Mouse (Mus musculus) adrenal gland, postnatal 25 days (tissue): ENCODE measurements around the gene Zfp651. TPM values are rescaled to one million over a fixed set of nuclear protein-coding genes. Genes with fewer than 3 reads are reported as not detected.
A peak's percentile ranks its signal among the peaks of the same experiment; 100 is the strongest.

Source experiments
- DNase-seq: peaks from one replicate; pipeline ENCODE4 v3.0.0; 2021; ENCODE audit warnings: mixed read lengths
- total RNA-seq: library from RNA; stranded (reverse); gene quantifications from 2 replicates; pipeline ENCODE4 v1.2.3, GENCODE M21; 2021

The Zfp651 gene
- total RNA-seq, 1 experiment from 2014 or later: 55.7 TPM

DNA sequence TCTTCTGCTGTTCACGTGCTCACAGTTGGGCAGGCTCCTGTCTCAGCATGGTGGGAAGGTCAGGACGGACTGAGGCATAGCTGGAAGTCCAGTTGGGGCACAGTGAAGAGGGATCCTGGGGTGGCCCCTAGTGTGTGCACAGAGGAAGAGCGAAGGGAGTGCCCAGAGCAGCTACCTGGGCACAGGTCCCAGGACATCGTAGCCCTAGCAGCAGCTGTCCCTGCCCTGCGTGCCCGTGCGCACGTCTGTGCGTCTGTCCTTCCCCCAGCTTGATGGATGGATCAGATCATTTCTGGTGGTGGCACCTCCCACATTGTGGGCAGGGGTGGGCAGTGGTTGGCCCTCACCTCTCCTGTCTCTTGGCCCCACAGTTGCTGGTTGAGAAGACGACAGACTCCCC, 3.1 kb downstream of the Zfp651 start:
- DNase-seq: no peak

DNA sequence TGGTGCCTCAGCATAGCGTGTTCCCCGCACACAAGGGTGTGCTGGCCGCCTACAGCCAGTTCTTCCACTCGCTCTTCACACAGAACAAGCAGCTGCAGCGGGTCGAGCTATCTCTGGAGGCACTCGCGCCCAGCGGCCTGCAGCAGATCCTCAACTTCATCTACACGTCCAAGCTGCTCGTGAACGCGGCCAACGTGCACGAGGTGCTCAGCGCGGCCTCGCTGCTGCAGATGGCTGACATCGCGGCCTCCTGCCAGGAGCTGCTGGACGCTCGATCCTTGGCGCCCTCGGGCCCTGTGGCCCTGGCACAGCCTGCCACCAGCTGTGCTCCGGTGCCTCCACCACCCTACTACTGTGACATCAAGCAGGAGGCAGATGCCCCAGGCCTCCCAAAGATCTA, 3.6 kb downstream of the Zfp651 start:
- no peak for DNase-seq

DNA sequence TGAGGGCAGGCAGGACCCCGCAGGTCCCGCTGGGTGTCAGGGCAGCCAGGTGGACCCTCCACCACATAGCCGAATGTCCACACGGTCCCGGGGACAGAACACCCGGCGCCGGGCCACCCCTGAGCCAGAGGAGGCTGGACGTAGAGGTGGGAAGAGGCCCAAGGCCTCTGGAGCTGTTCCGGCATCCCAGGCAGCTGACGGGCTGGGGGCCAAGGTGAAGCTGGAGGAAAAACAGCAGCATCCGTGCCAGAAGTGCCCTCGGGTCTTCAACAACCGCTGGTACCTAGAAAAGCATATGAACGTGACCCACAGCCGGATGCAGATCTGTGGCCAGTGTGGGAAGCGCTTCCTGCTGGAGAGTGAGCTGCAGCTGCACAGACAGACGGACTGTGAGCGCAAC, 4.6 kb downstream of the Zfp651 start:
- DNase-seq: peak; percentile 59

DNA sequence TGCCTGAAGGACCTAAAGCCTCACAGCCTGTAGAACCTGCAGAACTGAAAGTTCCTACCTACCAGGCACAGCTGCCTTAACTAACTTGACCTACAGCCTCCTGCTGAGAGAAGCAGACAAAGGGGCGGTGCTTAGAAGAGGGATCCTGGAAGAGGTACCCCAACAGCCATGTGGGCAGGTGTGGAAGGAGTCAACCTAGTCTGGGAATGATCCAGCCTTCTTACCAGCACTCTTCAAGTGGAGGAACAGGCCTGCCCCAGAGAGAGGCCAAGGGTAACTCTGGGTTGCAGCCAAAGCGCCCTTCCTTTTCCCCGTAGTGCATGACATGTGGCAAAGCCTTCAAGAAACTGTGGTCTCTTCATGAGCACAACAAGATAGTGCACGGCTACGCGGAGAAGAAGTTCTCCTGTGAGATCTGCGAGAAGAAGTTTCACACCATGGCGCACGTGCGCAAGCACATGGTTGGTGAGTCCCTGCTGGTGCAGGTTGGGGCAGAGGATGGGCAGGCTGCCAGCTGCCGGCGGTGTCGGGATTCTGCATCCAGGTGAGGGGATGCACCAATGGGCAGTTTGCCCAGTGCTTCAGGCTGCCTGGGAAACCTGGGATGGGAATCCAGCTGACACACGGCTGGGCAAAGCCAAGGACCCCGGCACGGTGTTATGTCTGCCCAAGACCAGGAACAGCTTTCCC, 6.2 kb downstream of the Zfp651 start:
- no peak for DNase-seq

DNA sequence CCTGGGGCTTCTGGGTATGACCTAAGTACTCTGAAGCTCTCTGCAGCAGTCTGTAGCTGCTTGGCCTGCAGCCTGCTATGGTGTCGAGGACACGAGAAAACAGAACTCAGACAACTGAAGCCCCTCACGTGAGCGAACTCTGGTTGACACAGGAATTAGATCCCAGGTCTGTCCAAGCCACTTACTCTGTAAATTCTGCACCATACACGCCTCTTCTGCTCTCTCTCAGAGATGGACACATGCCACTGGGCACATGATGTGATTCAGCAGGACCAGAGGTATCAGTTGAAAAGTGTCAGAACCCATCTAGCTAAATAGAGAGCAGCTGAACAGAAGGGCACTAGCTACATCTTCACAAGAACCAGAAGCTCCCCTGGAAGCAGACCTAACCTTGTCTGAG, 13.3 kb downstream of the Zfp651 start:
- no peak for DNase-seq

DNA sequence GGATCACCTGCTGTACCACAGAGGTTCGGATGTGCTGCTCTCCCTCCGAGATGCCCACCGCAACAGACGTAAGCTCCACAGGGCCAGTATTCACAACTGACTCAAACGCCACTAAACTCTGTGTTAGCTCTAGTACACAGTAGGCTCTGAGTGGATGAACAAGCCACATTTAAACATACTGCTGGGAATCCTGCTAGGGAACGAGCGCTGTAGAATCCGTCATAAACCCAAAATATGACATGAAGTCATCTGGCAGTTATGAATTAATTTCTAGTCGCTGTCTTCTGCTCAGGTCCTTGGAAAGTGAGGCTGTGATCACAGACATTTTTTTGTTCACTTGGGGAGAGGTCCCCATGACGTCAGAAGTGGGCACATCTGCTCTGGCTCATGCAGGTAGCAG, 16.8 kb downstream of the Zfp651 start:
- DNase-seq: no peak

DNA sequence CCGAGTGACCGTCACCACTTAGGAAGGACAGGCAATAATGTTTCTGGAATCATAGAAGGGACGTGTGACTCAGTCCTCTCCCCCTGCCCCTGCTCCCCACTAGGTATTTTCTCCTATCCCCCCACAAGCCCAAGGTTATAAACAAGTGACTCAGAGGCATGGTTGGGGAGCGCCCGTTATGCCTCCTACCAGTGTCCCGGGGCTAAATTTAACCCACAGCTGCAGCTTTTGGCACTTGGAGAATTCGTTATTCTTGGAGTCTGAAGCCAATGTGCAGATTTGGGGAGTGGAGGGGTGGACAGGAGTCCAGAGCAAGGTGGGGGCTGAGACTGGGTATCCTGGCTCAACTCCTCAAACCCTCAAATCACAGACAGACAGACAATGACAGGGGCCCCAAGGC, 17.4 kb downstream of the Zfp651 start:
- DNase-seq: no peak

DNA sequence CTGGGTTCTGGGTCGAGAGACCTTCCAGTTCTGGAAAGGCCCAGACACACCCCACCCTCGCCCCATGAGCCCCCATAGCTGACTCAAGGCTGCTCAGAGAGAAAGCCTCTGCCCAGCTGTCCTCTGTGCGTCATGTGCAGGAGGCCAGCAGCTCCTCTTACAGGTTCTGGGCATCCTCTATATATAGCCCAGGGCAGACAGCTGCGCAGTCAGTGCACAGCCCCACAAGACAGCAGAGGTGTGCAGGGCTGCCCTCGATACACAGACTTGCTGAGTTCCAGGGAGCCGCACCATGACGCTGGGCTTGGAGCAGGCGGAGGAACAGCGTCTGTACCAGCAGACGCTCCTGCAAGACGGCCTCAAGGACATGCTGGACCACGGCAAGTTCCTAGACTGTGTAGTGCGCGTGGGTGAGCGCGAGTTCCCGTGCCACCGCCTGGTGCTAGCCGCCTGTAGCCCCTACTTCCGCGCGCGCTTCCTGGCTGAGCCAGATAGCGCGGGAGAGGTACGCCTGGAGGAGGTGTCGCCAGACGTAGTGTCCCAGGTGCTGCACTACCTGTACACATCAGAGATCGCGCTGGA, 18.4 kb downstream of the Zfp651 start, which contains the start of gene Klhl40:
TSS of gene Klhl40 (plus strand) at position 124 of the 582 bp plus-strand sequence.
- DNase-seq: no peak

DNA sequence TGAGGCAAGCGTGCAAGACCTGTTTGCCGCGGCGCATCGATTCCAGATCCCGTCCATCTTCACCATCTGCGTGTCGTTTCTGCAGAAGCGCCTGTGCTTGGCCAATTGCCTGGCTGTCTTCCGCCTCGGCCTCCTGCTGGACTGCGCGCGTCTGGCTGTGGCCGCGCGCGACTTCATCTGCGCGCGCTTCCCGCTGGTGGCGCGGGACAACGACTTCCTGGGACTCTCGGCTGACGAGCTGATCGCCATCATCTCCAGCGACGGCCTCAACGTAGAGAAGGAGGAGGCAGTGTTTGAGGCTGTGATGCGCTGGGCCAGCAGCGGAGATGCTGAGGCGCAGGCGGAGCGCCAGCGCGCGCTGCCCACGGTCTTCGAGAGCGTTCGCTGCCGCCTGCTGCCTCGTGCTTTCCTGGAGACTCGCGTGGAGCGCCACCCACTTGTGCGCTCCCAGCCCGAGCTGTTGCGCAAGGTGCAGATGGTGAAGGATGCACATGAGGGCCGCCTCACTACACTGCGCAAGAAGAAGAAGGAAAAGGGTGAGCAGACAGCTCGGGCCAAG, 19.0 kb downstream of the Zfp651 start:
- DNase-seq: peak; percentile 53

DNA sequence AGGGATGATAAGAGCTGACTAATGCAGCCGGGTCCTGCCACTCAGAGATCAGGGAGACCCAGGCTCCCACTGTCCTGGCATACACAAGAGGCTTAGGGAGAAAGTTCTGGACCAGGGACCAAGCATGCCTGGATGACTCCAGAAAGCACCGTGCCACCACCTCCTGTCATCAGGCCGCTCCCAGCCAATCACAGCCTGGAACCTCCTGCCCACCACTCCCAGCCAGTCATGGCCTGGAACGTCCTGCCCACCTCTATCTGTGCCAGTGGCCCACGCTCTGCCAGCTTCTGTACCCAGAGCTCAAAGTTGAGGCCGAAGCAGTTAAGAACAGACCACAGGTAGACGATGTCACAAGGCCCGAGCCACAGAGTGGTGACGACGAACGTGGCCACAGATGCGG, 25.7 kb downstream of the Zfp651 start:
- DNase-seq: no peak

DNA sequence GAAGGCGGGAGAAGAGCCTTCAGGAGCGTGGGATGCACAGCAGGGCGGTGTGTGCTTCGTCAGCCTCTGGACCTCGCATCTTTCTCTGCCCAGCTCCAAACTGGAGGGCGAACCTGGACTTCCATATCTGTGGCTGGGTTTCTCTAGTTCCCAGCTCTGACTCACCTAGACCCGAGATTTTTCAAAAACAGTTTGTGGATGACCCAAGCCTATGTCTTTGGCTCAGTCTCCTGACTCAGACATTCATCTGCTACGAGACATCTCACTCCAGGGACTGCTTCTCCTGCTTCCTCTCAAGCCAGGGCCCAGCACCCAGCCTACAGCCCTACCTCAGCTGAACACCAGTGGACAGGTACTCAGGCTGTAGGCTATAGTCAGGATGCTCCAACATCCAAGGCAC, 26.1 kb downstream of the Zfp651 start:
- DNase-seq: no peak

DNA sequence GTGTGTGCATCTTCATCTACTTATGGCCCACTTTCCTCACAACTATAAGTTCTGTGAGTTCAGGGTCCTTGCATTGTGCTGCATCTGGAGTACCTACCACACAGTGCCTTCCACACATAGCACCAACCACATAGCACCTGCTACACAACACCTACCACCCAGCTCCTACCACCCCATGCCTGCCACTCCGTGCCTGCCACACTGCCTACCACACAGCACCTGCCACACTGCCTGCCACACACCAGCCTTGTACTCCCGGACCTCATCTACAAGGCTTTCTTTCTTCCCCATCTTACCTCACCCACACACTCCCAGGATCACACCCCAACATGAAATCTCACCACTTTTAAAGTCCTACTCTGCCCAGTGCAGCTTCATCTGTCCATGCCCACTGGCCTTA, 27.2 kb downstream of the Zfp651 start:
- no peak for DNase-seq

DNA sequence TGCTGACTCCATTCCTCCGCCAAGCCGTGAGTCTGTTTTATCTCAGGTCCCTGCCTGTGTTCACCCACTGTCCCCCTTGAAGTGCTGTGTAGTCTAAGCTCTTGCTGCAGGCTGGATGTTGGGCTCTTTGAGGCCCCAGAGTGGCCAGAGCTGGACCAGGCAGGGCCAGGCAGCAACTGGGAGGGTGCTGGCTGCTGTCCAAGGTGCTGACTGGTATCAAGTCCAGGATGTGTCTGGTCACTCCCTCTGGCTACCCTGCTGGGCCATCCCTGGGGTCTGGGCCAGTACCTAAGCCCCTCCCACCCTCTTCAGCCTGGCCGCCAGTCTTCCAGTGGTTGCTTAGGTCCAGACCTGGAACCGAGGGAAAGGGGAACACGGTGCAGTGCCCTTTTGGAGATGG, 32.1 kb downstream of the Zfp651 start:
- peak; percentile 76 for DNase-seq

DNA sequence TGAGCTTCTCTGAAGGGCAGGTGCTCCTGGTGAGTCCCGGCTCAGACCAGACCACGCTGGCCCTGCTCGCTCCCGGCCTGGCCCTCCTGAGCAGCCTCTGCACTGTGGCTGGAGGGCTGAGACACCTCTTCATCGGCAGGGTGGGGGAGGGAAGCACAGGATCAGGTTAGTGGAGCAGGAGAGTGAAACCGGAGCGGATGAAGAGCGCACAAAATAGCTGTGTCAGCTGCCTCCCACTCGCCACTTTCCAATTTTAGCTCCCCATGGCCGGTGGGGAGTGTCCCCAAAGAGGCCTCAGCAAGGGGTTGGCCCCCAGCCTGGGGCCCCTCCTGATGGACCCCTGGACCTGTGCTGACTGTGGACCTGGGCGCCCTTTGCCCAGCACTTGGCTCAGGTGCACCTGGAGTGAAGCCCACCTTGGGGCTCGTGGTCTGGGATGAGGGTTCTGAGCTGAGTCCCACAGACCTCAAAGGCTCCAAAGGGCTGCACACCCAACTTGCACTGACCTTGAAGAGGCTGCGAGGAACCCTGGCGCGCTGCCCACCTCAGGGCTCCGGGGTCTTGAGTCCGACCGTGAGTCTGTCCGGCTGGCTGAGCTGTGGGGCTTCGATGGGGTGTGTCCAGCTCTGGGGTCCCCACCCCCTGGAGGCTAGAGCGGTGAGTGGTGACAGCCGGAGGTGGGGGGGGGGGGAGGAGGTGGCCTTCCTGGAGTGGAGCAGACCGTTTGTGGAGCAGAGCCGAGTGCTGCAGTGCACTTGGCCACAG, 32.8 kb downstream of the Zfp651 start, which contains the start of gene Hhatl:
TSS of gene Hhatl (minus strand) at position 751 of the 765 bp plus-strand sequence.
- no peak for DNase-seq

DNA sequence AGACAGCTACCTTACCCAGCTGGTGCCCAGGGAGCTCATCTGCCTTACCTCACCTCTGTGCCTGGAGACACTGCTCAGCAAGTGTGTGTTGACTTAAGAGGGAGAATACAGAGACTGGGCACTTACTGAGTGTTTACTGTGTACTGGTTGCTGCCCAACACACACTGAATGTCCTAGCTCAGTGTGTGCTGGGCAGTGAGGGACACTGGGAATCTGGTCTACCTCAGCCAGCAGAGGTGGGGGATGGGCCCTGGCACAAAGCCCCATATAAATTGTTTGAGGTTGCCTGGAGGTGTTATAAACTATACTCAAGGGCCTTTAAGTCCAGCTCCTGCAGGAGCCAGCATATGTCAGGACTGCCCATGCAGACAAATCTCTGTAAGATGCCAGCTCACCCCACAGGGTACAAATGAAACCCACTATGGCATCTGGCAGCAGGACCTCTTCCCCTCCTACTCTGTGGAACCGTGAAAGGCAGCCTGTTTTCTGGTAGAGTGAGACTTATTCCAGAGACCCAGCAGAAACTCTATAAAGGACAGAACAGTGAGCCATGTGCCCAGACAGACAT, 35.9 kb downstream of the Zfp651 start:
- no peak for DNase-seq

DNA sequence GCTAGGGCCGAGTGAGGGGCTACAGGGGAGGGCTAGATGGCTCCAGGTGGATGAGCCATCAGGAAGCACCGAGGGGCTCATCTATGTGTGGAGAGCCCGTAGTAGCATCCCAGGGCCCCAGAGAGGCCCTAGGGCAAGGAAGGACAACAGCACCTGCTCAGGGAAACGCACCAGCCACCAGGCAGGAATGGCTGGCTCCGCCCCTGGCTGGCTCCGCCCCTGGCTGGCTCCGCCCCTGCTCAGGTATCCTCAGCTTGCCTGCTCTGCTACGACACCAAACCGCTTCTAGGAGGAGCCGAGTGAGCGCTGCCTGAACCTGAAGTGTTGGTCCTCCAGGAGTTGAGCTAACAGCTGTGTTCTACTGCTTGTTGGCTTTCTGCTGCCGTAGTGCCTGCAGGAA, 38.6 kb downstream of the Zfp651 start:
- DNase-seq: no peak

DNA sequence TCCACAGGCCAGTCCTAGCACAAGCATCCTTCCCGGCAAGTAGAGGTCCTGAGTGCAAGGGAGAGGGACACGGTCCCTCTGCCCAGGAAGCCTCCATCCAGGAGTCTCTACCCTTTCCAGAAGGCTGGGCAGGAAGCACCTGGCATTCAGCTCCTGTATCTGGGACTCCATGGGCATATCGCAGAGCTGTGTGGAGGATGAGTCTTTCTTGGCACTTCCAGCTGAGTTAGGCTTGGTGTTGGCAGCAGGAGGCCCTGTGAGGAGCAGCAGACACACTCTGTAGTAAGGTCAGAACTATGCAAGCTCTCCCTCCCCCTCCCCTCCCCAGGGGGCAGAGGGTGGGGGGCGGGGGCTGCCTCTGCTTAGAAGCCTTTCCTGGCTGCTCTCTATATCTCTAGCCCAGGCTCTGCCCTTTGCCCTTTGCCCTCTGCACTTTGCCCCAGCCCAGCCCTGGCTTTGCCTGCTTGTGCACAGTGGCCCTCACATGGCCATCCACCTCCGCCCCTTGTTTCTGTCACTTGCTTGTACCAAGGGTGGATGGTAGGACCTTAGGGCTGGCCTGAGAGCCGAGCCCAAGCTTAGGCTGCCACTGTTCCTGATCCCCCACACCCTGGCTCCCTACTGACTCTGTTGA, 39.9 kb downstream of the Zfp651 start:
- no peak for DNase-seq

DNA sequence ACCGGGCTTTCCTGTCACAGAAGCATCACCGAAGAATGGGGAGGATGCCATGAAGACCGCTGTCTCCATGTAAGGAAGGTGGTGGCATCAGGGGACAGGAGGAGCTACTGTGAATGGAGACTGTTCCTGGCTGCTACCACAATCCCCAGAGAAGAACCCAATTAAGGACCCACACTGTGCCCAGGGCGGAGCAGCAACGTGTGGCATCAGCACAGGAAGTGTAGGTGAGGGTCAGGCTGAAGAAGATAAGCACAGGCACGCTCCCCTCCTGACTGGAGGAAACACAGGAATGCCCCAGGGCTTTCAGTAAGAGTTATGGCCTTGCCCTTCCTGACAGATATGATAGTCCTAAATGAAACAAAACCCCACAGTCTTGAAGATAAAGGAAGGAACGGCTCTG, 43.6 kb downstream of the Zfp651 start:
- no peak for DNase-seq

DNA sequence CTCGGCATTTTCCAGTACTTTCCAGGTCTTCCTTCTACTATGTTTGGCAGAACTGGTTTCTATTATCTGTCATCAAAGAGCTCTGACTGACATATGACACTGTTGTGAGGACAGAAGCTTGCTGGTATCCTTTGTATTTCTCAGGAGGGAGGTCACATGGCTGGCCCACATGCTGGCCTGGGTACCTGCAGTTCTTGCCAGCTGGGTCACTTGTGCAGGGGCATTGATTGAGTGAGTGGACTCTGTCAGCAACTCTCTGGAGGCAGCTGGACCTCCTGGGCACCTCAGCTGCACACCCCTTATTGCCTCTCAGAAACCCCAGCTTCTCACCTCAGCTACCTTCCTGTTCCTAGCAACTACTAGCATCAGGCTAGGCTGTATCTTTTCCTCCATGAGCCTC, 48.4 kb downstream of the Zfp651 start:
- DNase-seq: no peak

DNA sequence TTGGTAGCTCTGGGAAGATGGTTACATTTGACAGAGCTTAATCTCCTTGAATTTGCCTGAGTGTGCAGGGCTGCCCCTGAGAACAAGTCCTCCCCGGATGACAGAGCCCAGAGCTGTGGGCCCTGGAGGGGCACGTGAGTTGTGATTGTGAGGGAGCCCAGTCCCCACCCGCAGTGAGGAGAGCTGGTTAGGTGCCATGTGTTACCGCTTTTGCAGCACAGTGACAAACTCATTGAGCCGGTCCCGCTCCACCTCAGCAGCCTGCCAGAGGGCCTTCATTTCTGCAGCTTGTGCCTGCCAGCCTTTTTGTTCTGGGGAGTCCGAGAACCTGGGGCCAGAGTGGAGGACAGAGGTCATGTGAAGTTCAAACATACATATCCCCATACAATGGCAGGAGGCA, 48.8 kb downstream of the Zfp651 start:
- no peak for DNase-seq

DNA sequence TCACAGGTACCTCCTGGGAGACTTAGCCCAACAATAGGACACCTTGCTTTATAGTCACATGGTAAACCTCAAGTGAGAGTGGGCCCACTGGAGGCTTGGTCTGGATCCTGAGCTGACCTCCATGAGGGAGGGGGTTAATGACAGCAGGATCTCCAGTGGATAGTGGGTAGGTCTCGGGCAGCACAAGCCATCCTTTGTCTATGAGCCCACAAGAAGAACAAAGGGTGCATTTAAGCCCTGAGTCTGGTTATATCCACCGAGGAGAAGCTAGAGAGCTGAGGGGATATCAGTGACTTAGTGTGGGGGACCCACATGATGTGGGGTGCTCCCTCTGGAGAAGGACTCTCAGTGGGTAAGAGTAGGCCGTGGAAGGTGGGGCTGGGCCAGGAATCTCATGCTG, 49.4 kb downstream of the Zfp651 start:
- no peak for DNase-seq

DNA sequence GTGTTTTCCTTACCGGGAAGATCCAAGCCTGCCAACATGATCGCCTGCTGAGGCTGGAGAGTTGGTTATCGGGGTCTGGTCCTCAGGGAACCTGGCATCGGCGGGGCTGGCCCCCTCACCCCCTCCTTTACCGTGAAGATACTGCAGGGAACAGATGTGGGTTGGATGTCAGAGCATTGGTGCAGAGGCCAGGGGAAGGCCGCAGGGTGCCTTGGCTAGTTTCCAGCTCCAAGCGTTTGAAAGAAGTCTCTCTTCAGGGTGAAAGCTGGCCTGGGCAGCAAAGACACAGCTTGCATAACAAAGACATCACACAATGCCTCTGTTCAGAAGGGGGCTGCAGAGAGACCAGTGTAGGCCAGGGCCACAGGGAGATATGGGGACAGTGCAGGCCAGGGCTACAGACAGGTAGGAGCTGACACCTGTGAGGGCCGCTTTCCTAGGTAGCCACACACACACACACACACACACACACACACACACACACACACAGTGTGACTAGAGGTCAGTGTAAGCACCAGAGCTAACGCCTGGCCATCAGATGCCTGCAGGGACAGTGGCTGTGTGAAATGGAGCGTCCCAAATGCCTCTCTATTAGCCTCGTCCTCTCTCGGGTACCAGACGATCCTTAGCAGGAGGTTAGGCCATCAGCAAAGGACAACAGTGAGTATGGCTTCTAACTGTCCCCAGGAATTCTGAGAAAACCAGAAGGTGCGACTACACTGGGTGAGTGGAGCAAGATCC, 51.1 kb downstream of the Zfp651 start:
- no peak for DNase-seq
